Mouse (Mus musculus): Measurements from ENCODE around the gene Prkca. TPM values are rescaled to one million over a fixed set of nuclear protein-coding genes. Genes with fewer than 3 reads are reported as not detected.

The Prkca gene
- polyA plus RNA-seq, 1 experiment from 2014 or later: 6.5 TPM

- no peak for ATAC-seq
- Histone ChIP-seq H3K27me3 (ENCODE audit: control insufficient read depth, insufficient read depth, low read depth, low read length) (no peaks in the 10 kb centered on the region; the same call in 1 of the 2 replicates), H3K4me3 (ENCODE audit: low read depth, low read length) (no peak overlapping the region), H3K4me2 (ENCODE audit: low read length) (no peak overlapping the region), H3K9ac (ENCODE audit: low read depth, low read length) (no peak overlapping the region), H3K36me3 (ENCODE audit: control insufficient read depth, insufficient read depth, low read length) (no peaks in the 10 kb centered on the region; the same call in 1 of the 2 replicates), H3K4me1 (ENCODE audit: control insufficient read depth, insufficient read depth, low read length) (peaks cover 23% of the 10 kb centered on the region), H3K27ac (ENCODE audit: low read length) (no peak overlapping the region), H3K9me3 (replicated peaks; ENCODE audit: control insufficient read depth, low read length, poor library complexity, severe bottlenecking) (no peaks in the 10 kb centered on the region)
- 91% methylated on average over 12 of the region's 12 CpGs for WGBS
Observed at GRCm38 (mm10) chr11:107983883-107984282, 359.8 kb downstream of the Prkca start.

GRCm38 (mm10) chr11:107983224-107983623 is 360.5 kb downstream of the Prkca start:
- H3K4me1 ChIP-seq (ENCODE audit: control insufficient read depth, insufficient read depth, low read length): peaks cover 28% of the 10 kb centered on the region
- no peaks in the 10 kb centered on the region; the same call in 1 of the 2 replicates for H3K36me3 ChIP-seq (ENCODE audit: control insufficient read depth, insufficient read depth, low read length)
- no peak overlapping the region for H3K4me3 ChIP-seq (ENCODE audit: low read depth, low read length)
- no peak overlapping the region for H3K9ac ChIP-seq (ENCODE audit: low read depth, low read length)
- WGBS: 58% methylated on average over 5 of the region's 5 CpGs
- no peak for ATAC-seq
- no peak overlapping the region for H3K4me2 ChIP-seq (ENCODE audit: low read length)
- H3K27ac ChIP-seq (ENCODE audit: low read length): no peak overlapping the region
- H3K27me3 ChIP-seq (ENCODE audit: control insufficient read depth, insufficient read depth, low read depth, low read length): no peaks in the 10 kb centered on the region; the same call in 1 of the 2 replicates
- no peaks in the 10 kb centered on the region for H3K9me3 ChIP-seq (replicated peaks; ENCODE audit: control insufficient read depth, low read length, poor library complexity, severe bottlenecking)

DNA sequence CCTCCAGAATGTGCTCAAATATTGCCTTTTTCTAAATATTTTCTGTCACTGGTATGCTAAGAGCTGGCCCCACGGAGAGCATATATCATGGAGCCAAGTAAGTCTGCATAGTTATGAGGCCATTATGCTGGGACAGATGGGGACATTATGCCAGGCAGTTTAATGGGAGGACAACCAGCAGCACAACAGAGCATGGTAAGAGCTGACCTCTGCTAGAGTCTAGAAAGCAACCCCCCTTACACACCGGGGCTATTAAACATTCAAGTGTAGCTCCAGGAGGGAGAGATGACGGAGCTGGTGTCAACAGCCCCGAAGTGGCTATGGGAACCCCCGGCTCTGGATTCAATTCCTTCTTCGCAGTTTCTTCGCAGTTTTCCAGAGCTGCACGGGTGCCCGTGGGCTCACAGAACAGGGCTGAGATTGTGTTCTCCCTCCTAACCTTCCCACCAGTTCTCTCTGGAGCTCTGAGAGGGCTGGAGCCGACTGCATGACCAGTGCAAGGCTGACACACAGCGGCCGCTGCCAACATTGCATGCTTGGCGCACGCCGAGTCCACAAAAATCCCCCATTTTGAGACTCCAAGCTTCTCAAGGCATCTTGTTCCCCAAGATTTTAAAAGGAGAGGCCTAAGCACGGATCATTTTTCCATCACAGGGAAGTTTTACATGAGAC is 361.4 kb downstream of the Prkca start:
- 19% methylated on average over 16 of the region's 16 CpGs for WGBS
- no peak overlapping the region for H3K9ac ChIP-seq (ENCODE audit: low read depth, low read length)
- peaks cover 28% of the 10 kb centered on the region for H3K4me1 ChIP-seq (ENCODE audit: control insufficient read depth, insufficient read depth, low read length)
- no peak overlapping the region for H3K4me3 ChIP-seq (ENCODE audit: low read depth, low read length)
- no peak overlapping the region for H3K27ac ChIP-seq (ENCODE audit: low read length)
- 0 out of 2 replicates have a peak overlapping the region, but pooled peaks have one; percentile 19 for H3K4me2 ChIP-seq (ENCODE audit: low read length)
- H3K27me3 ChIP-seq (ENCODE audit: control insufficient read depth, insufficient read depth, low read depth, low read length): no peaks in the 10 kb centered on the region; the same call in 1 of the 2 replicates
- peak; percentile 71 for ATAC-seq
- no peaks in the 10 kb centered on the region for H3K9me3 ChIP-seq (replicated peaks; ENCODE audit: control insufficient read depth, low read length, poor library complexity, severe bottlenecking)
- no peaks in the 10 kb centered on the region; the same call in 1 of the 2 replicates for H3K36me3 ChIP-seq (ENCODE audit: control insufficient read depth, insufficient read depth, low read length)

DNA sequence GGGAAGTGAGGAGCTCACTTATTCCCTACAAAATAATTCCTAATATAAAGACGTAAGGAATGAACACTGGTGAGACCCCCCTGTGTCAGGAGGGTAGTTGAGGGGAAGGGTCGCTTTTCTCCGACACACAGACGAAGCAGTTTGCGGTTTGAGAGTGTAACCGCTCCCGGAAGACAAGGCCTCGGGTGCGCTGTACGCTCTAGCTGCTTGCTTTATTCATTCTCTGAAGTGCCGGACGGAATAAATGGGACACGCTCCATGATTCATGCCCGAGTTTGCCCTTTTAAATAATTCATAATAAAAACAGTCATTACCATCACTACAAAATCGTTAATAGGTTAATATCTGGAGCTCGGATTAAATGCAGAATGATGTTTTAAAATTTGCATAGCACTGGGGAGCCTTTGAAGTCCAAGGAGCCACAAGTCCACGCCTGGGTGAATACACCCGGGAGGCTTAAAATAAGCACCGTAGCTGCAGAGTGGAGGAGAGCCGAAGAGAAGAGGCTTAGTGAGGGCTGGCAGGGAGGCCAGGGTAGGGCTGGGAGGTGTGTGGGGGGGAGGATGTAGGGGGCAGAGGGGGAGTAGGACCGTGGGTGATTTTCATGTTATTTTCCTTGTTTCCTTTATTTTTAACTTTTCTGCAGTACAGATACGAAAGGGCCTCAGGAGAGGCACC is 364.1 kb downstream of the Prkca start:
- Histone ChIP-seq H3K4me2 (ENCODE audit: low read length) (peak overlapping the region; percentile 17), H3K36me3 (ENCODE audit: control insufficient read depth, insufficient read depth, low read length) (no peaks in the 10 kb centered on the region; the same call in 1 of the 2 replicates), H3K27me3 (ENCODE audit: control insufficient read depth, insufficient read depth, low read depth, low read length) (no peaks in the 10 kb centered on the region; the same call in 1 of the 2 replicates), H3K4me3 (ENCODE audit: low read depth, low read length) (no peak overlapping the region), H3K9ac (ENCODE audit: low read depth, low read length) (peak overlapping the region; percentile 2; the same call in 1 of the 2 replicates), H3K27ac (ENCODE audit: low read length) (peak overlapping the region; percentile 18; the same call in 1 of the 2 replicates), H3K4me1 (ENCODE audit: control insufficient read depth, insufficient read depth, low read length) (peaks cover 25% of the 10 kb centered on the region), H3K9me3 (replicated peaks; ENCODE audit: control insufficient read depth, low read length, poor library complexity, severe bottlenecking) (no peaks in the 10 kb centered on the region)
- 10% methylated on average over 22 of the region's 22 CpGs for WGBS
- peak; percentile 74 for ATAC-seq

DNA sequence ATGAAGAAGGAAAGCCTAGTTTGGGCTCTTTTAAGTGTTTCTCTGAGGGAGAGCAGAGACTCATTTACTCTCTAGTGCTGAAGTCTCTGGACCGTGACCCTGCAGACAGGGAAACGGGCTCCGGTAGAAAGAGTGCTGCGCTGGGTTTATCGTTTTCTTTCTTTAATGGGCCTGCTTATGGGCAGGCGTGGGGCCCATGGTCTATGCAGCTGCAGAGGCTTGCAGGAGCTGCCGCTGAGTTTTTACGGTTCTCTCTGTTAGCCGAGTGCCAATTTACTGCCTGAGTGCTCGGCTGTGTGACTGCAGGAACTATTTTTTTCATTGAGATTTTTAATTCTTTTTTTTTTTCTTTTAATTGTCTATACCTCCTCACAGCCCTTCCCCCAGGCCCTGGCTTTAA is 373.8 kb downstream of the Prkca start:
- Histone ChIP-seq H3K4me1 (ENCODE audit: control insufficient read depth, insufficient read depth, low read length) (peaks cover 15% of the 10 kb centered on the region), H3K4me2 (ENCODE audit: low read length) (no peak overlapping the region), H3K27ac (ENCODE audit: low read length) (no peak overlapping the region), H3K36me3 (ENCODE audit: control insufficient read depth, insufficient read depth, low read length) (no peaks in the 10 kb centered on the region), H3K27me3 (ENCODE audit: control insufficient read depth, insufficient read depth, low read depth, low read length) (0 out of 2 replicates have a peak, but pooled peaks cover 2% of the 10 kb centered on the region), H3K4me3 (ENCODE audit: low read depth, low read length) (no peak overlapping the region), H3K9me3 (replicated peaks; ENCODE audit: control insufficient read depth, low read length, poor library complexity, severe bottlenecking) (no peaks in the 10 kb centered on the region), H3K9ac (ENCODE audit: low read depth, low read length) (no peak overlapping the region)
- 21% methylated on average over 10 of the region's 10 CpGs for WGBS
- ATAC-seq: no peak

- no peaks in the 10 kb centered on the region for H3K36me3 ChIP-seq (ENCODE audit: control insufficient read depth, insufficient read depth, low read length)
- H3K4me3 ChIP-seq (ENCODE audit: low read depth, low read length): no peak overlapping the region
- no peak overlapping the region for H3K9ac ChIP-seq (ENCODE audit: low read depth, low read length)
- H3K9me3 ChIP-seq (replicated peaks; ENCODE audit: control insufficient read depth, low read length, poor library complexity, severe bottlenecking): no peaks in the 10 kb centered on the region
- 0 out of 2 replicates have a peak, but pooled peaks cover 2% of the 10 kb centered on the region for H3K27me3 ChIP-seq (ENCODE audit: control insufficient read depth, insufficient read depth, low read depth, low read length)
- ATAC-seq: no peak
- H3K4me1 ChIP-seq (ENCODE audit: control insufficient read depth, insufficient read depth, low read length): peaks cover 16% of the 10 kb centered on the region
- 68% methylated on average over 13 of the region's 13 CpGs for WGBS
- H3K27ac ChIP-seq (ENCODE audit: low read length): no peak overlapping the region
- no peak overlapping the region for H3K4me2 ChIP-seq (ENCODE audit: low read length)
Observed at GRCm38 (mm10) chr11:107968147-107968546, 375.6 kb downstream of the Prkca start.

DNA sequence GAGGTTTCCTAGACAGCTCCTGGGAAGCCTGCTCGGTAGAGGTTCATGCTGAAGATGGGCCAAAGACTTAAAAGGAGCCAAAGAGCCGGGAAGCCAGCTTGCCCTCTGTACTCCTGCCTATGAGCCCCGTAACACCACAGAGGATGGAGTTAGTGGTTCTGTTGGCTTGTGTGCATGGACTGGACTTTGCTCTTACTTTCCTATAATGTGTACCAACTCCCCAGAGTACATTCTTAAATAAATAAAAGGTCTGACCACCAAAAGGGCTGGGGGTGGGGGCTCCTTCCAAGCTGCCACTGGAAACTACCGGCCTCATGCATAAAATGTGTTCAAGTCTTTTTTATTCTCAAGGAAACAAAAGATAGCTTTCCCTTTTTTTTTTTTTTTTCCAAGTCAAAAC is 377.5 kb downstream of the Prkca start:
- Histone ChIP-seq H3K4me3 (ENCODE audit: low read depth, low read length) (no peak overlapping the region), H3K4me1 (ENCODE audit: control insufficient read depth, insufficient read depth, low read length) (peaks cover 16% of the 10 kb centered on the region), H3K27ac (ENCODE audit: low read length) (no peak overlapping the region), H3K9me3 (replicated peaks; ENCODE audit: control insufficient read depth, low read length, poor library complexity, severe bottlenecking) (no peaks in the 10 kb centered on the region), H3K36me3 (ENCODE audit: control insufficient read depth, insufficient read depth, low read length) (no peaks in the 10 kb centered on the region), H3K9ac (ENCODE audit: low read depth, low read length) (no peak overlapping the region), H3K27me3 (ENCODE audit: control insufficient read depth, insufficient read depth, low read depth, low read length) (no peaks in the 10 kb centered on the region), H3K4me2 (ENCODE audit: low read length) (no peak overlapping the region)
- ATAC-seq: no peak
- 81% methylated on average over 4 of the region's 4 CpGs for whole genome bisulfite sequencing

- no peaks in the 10 kb centered on the region for H3K27me3 ChIP-seq (ENCODE audit: control insufficient read depth, insufficient read depth, low read depth, low read length)
- H3K9me3 ChIP-seq (replicated peaks; ENCODE audit: control insufficient read depth, low read length, poor library complexity, severe bottlenecking): no peaks in the 10 kb centered on the region
- H3K36me3 ChIP-seq (ENCODE audit: control insufficient read depth, insufficient read depth, low read length): no peaks in the 10 kb centered on the region
- WGBS: 64% methylated on average over 7 of the region's 7 CpGs
- no peak overlapping the region for H3K4me3 ChIP-seq (ENCODE audit: low read depth, low read length)
- no peak overlapping the region for H3K4me2 ChIP-seq (ENCODE audit: low read length)
- H3K4me1 ChIP-seq (ENCODE audit: control insufficient read depth, insufficient read depth, low read length): peaks cover 16% of the 10 kb centered on the region
- ATAC-seq: peak; percentile 76
- H3K27ac ChIP-seq (ENCODE audit: low read length): no peak overlapping the region
- no peak overlapping the region for H3K9ac ChIP-seq (ENCODE audit: low read depth, low read length)
Observed at GRCm38 (mm10) chr11:107965449-107965848, 378.3 kb downstream of the Prkca start.

All from midbrain, embryonic 16.5 days (tissue).